Mouse (Mus musculus) neural tube, embryonic 14.5 days (tissue): ENCODE measurements around the gene Wrnip1. TPM values are rescaled to one million over a fixed set of nuclear protein-coding genes. Genes with fewer than 3 reads are reported as not detected.

Experiments
- ATAC-seq: fragments of 200-750 bp; cut with Nextera tagmentation; 2 replicates; pipeline ENCODE4 v1.8.0; 2017; ENCODE audit warnings: low read depth, mild to moderate bottlenecking, moderate TSS enrichment, moderate library complexity
- H3K27ac ChIP-seq: fragments of 300-500 bp; sonication (generic); 2 replicates; pipeline ENCODE4 v1.5.1; 2014; ENCODE audit warnings: low read depth, mild to moderate bottlenecking, control low read depth, low read length, moderate library complexity, mixed read lengths
- H3K27me3 ChIP-seq: fragments of 300-500 bp; sonication (generic); 2 replicates; pipeline ENCODE4 v1.6.1; 2014; ENCODE audit warnings: low read length; ENCODE audit not compliant: control insufficient read depth, insufficient read depth
- H3K36me3 ChIP-seq: fragments of 300-500 bp; sonication (generic); 2 replicates; pipeline ENCODE4 v1.6.1; 2014; ENCODE audit warnings: low read length, mixed read lengths; ENCODE audit not compliant: control insufficient read depth, insufficient read depth
- H3K4me1 ChIP-seq: fragments of 300-500 bp; sonication (generic); 2 replicates; pipeline ENCODE4 v1.6.1; 2014; ENCODE audit warnings: low read length; ENCODE audit not compliant: control insufficient read depth, insufficient read depth
- H3K4me2 ChIP-seq: fragments of 300-500 bp; sonication (generic); 2 replicates; pipeline ENCODE4 v1.6.1; 2014; ENCODE audit warnings: mild to moderate bottlenecking, low read depth, low read length, control low read depth
- H3K4me3 ChIP-seq: fragments of 300-500 bp; sonication (generic); 2 replicates; pipeline ENCODE4 v1.5.1; 2014; ENCODE audit warnings: low read depth, low read length, control low read depth, mixed read lengths
- H3K9ac ChIP-seq: fragments of 300-500 bp; sonication (generic); replicated peaks from 2 replicates; pipeline ENCODE4 v1.6.1; 2014; ENCODE audit warnings: low read depth, mild to moderate bottlenecking, control low read depth, low read length, mixed read lengths
- H3K9me3 ChIP-seq: fragments of 300-500 bp; sonication (generic); 2 replicates; pipeline ENCODE4 v1.6.1; 2016; ENCODE audit warnings: low read length; ENCODE audit not compliant: control insufficient read depth
- WGBS: fragments of 180-500 bp; shearing (Covaris S2); extraction: QIAGEN DNeasy Blood & Tissue Kit; methylation state at CpG from one replicate; pipeline ENCODE4 v1.1.7; 2014; 5-methylcytosine and 5-hydroxymethylcytosine counted together
- polyA plus RNA-seq: library from polyadenylated mRNA; unstranded; fragments of >200 nt; fragmentation: Nextera tagmentation; extraction: Ambion mirVana; gene quantifications from 2 replicates; pipeline ENCODE4 v1.2.1, GENCODE M21; 2014

Wrnip1 gene
- polyA plus RNA-seq, 1 experiment from 2014 or later, result 29.0 TPM

DNA sequence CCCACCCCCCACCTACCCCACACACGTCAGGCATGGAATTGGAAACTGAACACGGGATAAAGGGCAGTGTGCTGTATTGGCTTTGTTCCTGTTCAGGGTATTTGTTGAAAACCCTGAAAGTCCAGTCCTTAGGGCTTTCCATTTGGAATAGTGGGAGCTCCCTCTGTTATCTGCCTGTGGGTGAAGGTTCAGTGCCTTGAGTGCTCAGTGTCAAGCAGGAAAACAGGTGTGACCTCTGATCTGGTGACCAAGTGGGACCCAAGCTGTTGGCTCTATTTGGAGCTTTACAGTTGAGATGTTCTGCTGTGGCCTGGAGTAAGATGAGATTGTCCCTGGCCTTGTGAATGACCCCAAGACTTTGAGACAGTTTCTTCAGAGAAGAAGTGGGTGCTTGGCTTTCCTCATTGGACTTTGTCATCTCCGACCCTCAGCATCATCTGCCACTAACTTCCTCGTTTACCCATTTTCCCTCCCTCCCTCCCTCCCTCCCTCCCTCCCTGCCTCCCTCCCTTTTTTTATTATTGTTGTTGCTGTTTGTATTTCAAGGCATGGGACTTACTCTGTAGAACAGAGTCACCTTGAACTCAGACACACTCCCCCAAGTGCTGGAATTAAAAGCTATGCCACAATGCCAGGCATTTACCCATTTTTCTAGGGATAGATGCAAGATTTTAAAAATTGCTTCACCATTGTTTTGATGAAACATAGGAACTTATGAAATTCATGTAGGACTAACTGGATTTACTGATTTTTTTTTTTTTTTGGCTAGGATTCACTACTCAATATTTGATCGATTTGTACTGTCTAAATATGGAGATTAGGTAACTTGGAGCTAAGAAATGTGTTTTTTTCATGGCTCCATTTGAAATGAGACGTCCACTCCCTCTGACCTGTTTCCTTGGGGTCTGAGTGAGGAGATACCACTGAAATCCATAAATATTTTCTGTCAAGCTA lies 22.8 kb downstream of the Wrnip1 start:
- 82% methylated on average over 6 of the region's 6 CpGs for WGBS
- Histone ChIP-seq H3K4me3 (no peak overlapping the region), H3K9me3 (no peaks in the 10 kb centered on the region), H3K27ac (no peak overlapping the region), H3K27me3 (no peaks in the 10 kb centered on the region), H3K9ac (no peak overlapping the region), H3K4me2 (no peak overlapping the region), H3K4me1 (no peaks in the 10 kb centered on the region), H3K36me3 (peaks cover 12% of the 10 kb centered on the region)
- no peak for ATAC-seq

DNA sequence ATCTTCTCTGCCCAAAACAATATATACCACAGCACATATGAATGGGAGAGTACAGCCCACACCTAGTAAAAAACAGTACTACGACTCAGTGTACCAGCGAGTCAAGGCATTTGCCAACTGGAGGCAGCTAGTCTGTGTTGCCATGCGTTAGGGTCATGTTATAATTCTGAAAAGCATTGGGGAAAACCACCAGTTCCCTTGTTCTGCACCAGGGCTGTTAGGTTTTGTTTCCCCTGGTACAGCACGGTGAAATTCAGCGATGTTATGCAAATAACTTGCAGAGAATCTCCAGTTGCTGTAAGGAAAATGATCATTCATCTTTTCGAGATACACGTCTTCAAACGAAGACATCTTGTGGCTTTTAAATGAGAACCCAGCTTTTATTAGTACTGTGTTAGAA lies 23.7 kb downstream of the Wrnip1 start:
- Histone ChIP-seq H3K9me3 (no peaks in the 10 kb centered on the region), H3K27ac (no peak overlapping the region), H3K27me3 (no peaks in the 10 kb centered on the region), H3K36me3 (peaks cover 8% of the 10 kb centered on the region; the same call in 1 of the 2 replicates), H3K4me2 (no peak overlapping the region), H3K9ac (no peak overlapping the region), H3K4me1 (no peaks in the 10 kb centered on the region), H3K4me3 (no peak overlapping the region)
- 94% methylated on average over 8 of the region's 8 CpGs for WGBS
- no peak for ATAC-seq

DNA sequence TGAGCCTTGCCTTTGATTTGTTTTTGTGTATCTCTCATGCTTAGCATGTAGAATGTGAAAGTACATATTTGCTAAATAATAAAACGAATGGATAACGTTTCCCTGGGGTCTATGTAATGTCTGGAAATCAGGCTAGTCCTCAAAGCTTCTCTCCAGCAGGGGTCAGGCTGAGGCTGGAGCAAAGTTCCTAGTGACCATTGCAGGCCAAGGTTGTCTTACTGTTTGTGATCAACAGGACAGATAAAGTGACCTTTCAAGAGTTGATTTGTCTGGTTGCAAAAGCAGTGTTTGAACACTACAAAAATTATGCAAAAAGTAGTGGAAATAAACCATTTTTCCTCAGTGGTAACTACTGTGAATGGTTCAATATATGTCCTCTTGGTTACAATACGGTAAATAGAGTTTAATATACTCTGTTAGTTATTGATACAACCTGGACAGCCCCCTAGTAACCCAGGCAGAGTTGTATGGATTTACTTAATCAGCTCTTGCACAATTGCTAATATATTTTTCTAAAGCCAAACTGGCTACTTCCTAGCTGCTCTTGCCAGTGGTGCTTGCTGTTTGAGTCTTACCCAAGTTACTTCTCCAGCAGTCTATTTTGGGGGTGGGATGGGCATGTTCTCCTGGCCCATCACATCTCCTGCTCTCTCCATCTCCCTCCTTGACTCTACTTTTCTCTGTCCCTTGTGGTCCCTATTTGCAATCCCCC lies 25.4 kb downstream of the Wrnip1 start:
- Histone ChIP-seq H3K4me1 (0 out of 2 replicates have a peak, but pooled peaks cover 3% of the 10 kb centered on the region), H3K4me2 (no peak overlapping the region), H3K9me3 (no peaks in the 10 kb centered on the region), H3K27me3 (no peaks in the 10 kb centered on the region), H3K9ac (no peak overlapping the region), H3K36me3 (no peaks in the 10 kb centered on the region), H3K27ac (no peak overlapping the region), H3K4me3 (no peak overlapping the region)
- no peak for ATAC-seq
- 88% methylated on average over 3 of the region's 3 CpGs for WGBS

DNA sequence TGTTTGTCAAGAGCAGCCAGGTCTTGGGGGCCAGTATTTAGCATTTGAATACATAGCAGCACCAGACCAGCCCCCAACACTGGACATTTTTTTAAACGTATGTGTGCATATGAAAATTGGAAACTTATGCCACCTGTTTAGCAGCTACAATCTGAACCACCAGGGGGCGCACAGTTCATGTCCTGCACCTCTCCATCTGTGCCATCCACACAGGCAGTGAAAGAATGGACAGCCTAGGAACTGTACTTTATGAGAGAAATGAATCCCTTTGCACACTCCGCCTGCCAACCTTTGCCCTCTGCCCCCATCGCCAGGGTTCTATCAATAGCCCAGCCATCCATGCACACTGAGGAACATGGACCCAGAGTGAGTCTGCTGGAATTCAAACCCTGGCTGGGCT lies 26.1 kb downstream of the Wrnip1 start:
- WGBS, result 64% methylated on average over 4 of the region's 4 CpGs
- H3K9me3 ChIP-seq, result no peaks in the 10 kb centered on the region
- H3K27ac ChIP-seq, result no peak overlapping the region
- H3K36me3 ChIP-seq, result no peaks in the 10 kb centered on the region
- no peak overlapping the region for H3K4me2 ChIP-seq
- H3K4me1 ChIP-seq, result 0 out of 2 replicates have a peak, but pooled peaks cover 3% of the 10 kb centered on the region
- no peak overlapping the region for H3K9ac ChIP-seq
- ATAC-seq, result peak; percentile 48; the same call in 1 of the 2 replicates
- no peak overlapping the region for H3K4me3 ChIP-seq
- H3K27me3 ChIP-seq, result no peaks in the 10 kb centered on the region

GRCm38 (mm10) chr13:32828886-32829285 lies 27.0 kb downstream of the Wrnip1 start:
- Histone ChIP-seq H3K27ac (no peak overlapping the region), H3K4me1 (0 out of 2 replicates have a peak, but pooled peaks cover 3% of the 10 kb centered on the region), H3K4me3 (no peak overlapping the region), H3K9me3 (no peaks in the 10 kb centered on the region), H3K4me2 (no peak overlapping the region), H3K27me3 (no peaks in the 10 kb centered on the region), H3K36me3 (no peaks in the 10 kb centered on the region), H3K9ac (no peak overlapping the region)
- 88% methylated on average over 4 of the region's 4 CpGs for WGBS
- no peak for ATAC-seq

- WGBS, result 71% methylated on average over 3 of the region's 3 CpGs
- no peak overlapping the region for H3K27ac ChIP-seq
Observed at GRCm38 (mm10) chr13:32831505-32832273, 29.9 kb downstream of the Wrnip1 start.

GRCm38 (mm10) chr13:32832776-32833175 lies 30.9 kb downstream of the Wrnip1 start:
- Histone ChIP-seq H3K36me3 (no peaks in the 10 kb centered on the region), H3K27ac (no peak overlapping the region), H3K9me3 (no peaks in the 10 kb centered on the region), H3K9ac (no peak overlapping the region), H3K27me3 (no peaks in the 10 kb centered on the region), H3K4me1 (0 out of 2 replicates have a peak, but pooled peaks cover 3% of the 10 kb centered on the region), H3K4me3 (no peak overlapping the region), H3K4me2 (no peak overlapping the region)
- WGBS, result 83% methylated on average over 3 of the region's 3 CpGs
- no peak for ATAC-seq

More at GRCm38 (mm10) chr13:32831505-32832273, 29.9 kb downstream of the Wrnip1 start:
- Histone ChIP-seq H3K4me3 (no peak overlapping the region), H3K4me2 (no peak overlapping the region), H3K4me1 (0 out of 2 replicates have a peak, but pooled peaks cover 3% of the 10 kb centered on the region), H3K9ac (no peak overlapping the region), H3K36me3 (no peaks in the 10 kb centered on the region), H3K27me3 (no peaks in the 10 kb centered on the region), H3K9me3 (no peaks in the 10 kb centered on the region)
- no peak for ATAC-seq

DNA sequence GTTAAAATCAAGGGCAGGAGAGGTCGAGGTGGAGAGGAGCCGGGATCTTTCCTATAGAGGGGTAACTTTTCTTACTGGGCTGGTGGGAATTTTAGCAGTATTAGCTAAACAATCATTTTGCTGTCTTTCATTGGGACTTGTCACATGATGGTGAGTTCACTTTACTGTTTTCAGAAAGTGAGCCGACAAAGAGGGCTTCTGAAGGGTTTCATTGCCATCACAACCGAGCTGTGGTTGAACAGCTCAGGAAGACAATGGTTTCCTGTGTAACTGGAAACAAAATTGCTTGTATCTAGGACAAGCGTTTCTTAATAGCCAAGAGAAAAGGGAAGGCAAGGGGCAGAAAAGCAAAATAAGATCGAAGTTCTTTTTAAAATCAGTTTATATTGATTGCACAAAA lies 31.4 kb downstream of the Wrnip1 start:
- Histone ChIP-seq H3K4me2 (no peak overlapping the region), H3K27me3 (no peaks in the 10 kb centered on the region), H3K4me1 (0 out of 2 replicates have a peak, but pooled peaks cover 3% of the 10 kb centered on the region), H3K9me3 (no peaks in the 10 kb centered on the region), H3K36me3 (no peaks in the 10 kb centered on the region), H3K9ac (no peak overlapping the region), H3K4me3 (no peak overlapping the region), H3K27ac (no peak overlapping the region)
- no peak for ATAC-seq
- 75% methylated on average over 6 of the region's 6 CpGs for WGBS
